Mouse (Mus musculus): ENCODE measurements around the gene Vmn2r86. TPM values are rescaled to one million over a fixed set of nuclear protein-coding genes. Genes with fewer than 3 reads are reported as not detected.
"Not testable (repeated sequence)": the region's sequence is repeated elsewhere in the genome, so short reads cannot be mapped to it uniquely, and the experiment has no call there.

Vmn2r86 gene
- not detected for total RNA-seq (2021)
- long read RNA-seq, experiment 1 = 0 reads
- long read RNA-seq, experiment 2 = 0 reads

GRCm38 (mm10) chr10:130455950-130456349 is at the start of gene Vmn2r86:
Vmn2r86 (minus strand) TSS chr10:130456050.
- not testable (repeated sequence) for DNase-seq

- no peak for DNase-seq
Observed at GRCm38 (mm10) chr10:130497296-130497695, 41.4 kb upstream of the Vmn2r86 start, which contains the start of gene Vmn2r87. Vmn2r87 (minus strand) TSS chr10:130497396.

- no peak for DNase-seq
Observed at GRCm38 (mm10) chr10:130470311-130470760, 14.5 kb upstream of the Vmn2r86 start.

- DNase-seq = no peak
Observed at GRCm38 (mm10) chr10:130444776-130445175, 11.1 kb downstream of the Vmn2r86 start.

- DNase-seq = not testable (repeated sequence)
Observed at GRCm38 (mm10) chr10:130434185-130434898, 21.5 kb downstream of the Vmn2r86 start.

- DNase-seq = not testable (repeated sequence)
Observed at GRCm38 (mm10) chr10:130429603-130430002, 26.2 kb downstream of the Vmn2r86 start, which contains the start of gene Vmn2r85. Vmn2r85 (minus strand) TSS chr10:130429703.

GRCm38 (mm10) chr10:130422368-130422767 is 33.5 kb downstream of the Vmn2r86 start:
- DNase-seq = not testable (repeated sequence)

- no peak for DNase-seq
Observed at GRCm38 (mm10) chr10:130420401-130420800, 35.4 kb downstream of the Vmn2r86 start.

- not testable (repeated sequence) for DNase-seq
Observed at GRCm38 (mm10) chr10:130419954-130420353, 35.9 kb downstream of the Vmn2r86 start.

GRCm38 (mm10) chr10:130416352-130416751 is 39.5 kb downstream of the Vmn2r86 start:
- not testable (repeated sequence) for DNase-seq

GRCm38 (mm10) chr10:130412167-130412698 is 43.6 kb downstream of the Vmn2r86 start:
- DNase-seq = not testable (repeated sequence)

GRCm38 (mm10) chr10:130394232-130394631 is 61.6 kb downstream of the Vmn2r86 start, which contains the start of gene Vmn2r84:
Vmn2r84 (minus strand) TSS chr10:130394332.
- no peak for DNase-seq

Other genes with a start within 250 kb of the Vmn2r86 start
- gene Olfr827, start 241.6 kb downstream of the Vmn2r86 start, total RNA-seq (2021) = not detected
- not detected for gene Neurod4, start 175.8 kb downstream of the Vmn2r86 start, total RNA-seq (2021)
- gene Tespa1, start 133.2 kb downstream of the Vmn2r86 start, total RNA-seq (2021) = under 1 TPM in 1 of 2 experiments, not detected in 1; 0.96 TPM
- not detected for gene Vmn2r84, start 61.7 kb downstream of the Vmn2r86 start, total RNA-seq (2021)
- not detected for gene Vmn2r85, start 26.3 kb downstream of the Vmn2r86 start, total RNA-seq (2021)
- gene Vmn2r87, start 41.3 kb upstream of the Vmn2r86 start, total RNA-seq (2021) = not detected